Mouse (Mus musculus): ENCODE data around the gene Prpf8. TPM values are rescaled to one million over a fixed set of nuclear protein-coding genes. Genes with fewer than 3 reads are reported as not detected.

The Prpf8 gene
- polyA plus RNA-seq, 1 experiment: 64.2 TPM

GRCm38 (mm10) chr11:75443711-75444110, 42.9 kb upstream of the Prpf8 start:
- H3K27me3 ChIP-seq (ENCODE audit: control insufficient read depth, insufficient read depth, low read length): no peaks in the 10 kb centered on the region
- no peak overlapping the region for H3K27ac ChIP-seq (ENCODE audit: insufficient read depth, low read length)
- peaks cover 61% of the 10 kb centered on the region for H3K36me3 ChIP-seq (ENCODE audit: control insufficient read depth, insufficient read depth, low read length)
- H3K4me3 ChIP-seq (ENCODE audit: extremely low read depth, insufficient read depth, insufficient read length): no peak overlapping the region
- no peak for DNase-seq (ENCODE audit: low read depth in 1 of 2, low spot score in 2 of 2)
- TF ChIP-seq CTCF (IDR thresholded peaks at IDR 0.05; ENCODE audit: extremely low read depth, insufficient read depth, insufficient read length, insufficient replicate concordance): no peak
- no peak for TF ChIP-seq POLR2A (IDR thresholded peaks at IDR 0.05; ENCODE audit: low read depth, low read length)
- no peaks in the 10 kb centered on the region for H3K4me1 ChIP-seq (ENCODE audit: control insufficient read depth, insufficient read depth, insufficient read length)
- 95% methylated on average over 8 of the region's 8 CpGs for WGBS

GRCm38 (mm10) chr11:75448575-75448974, 38.0 kb upstream of the Prpf8 start:
- no peak for TF ChIP-seq POLR2A (IDR thresholded peaks at IDR 0.05; ENCODE audit: low read depth, low read length)
- TF ChIP-seq CTCF (IDR thresholded peaks at IDR 0.05; ENCODE audit: extremely low read depth, insufficient read depth, insufficient read length, insufficient replicate concordance): no peak
- H3K4me1 ChIP-seq (ENCODE audit: control insufficient read depth, insufficient read depth, insufficient read length): peaks cover 9% of the 10 kb centered on the region
- no peak overlapping the region for H3K27ac ChIP-seq (ENCODE audit: insufficient read depth, low read length)
- peaks cover 58% of the 10 kb centered on the region for H3K36me3 ChIP-seq (ENCODE audit: control insufficient read depth, insufficient read depth, low read length)
- 71% methylated on average over 3 of the region's 3 CpGs for WGBS
- H3K4me3 ChIP-seq (ENCODE audit: extremely low read depth, insufficient read depth, insufficient read length): no peak overlapping the region
- DNase-seq (ENCODE audit: low read depth in 1 of 2, low spot score in 2 of 2): no peak
- H3K27me3 ChIP-seq (ENCODE audit: control insufficient read depth, insufficient read depth, low read length): no peaks in the 10 kb centered on the region

GRCm38 (mm10) chr11:75449695-75450094, 36.9 kb upstream of the Prpf8 start:
- no peaks in the 10 kb centered on the region for H3K27me3 ChIP-seq (ENCODE audit: control insufficient read depth, insufficient read depth, low read length)
- H3K4me1 ChIP-seq (ENCODE audit: control insufficient read depth, insufficient read depth, insufficient read length): peaks cover 15% of the 10 kb centered on the region
- H3K36me3 ChIP-seq (ENCODE audit: control insufficient read depth, insufficient read depth, low read length): peaks cover 48% of the 10 kb centered on the region
- WGBS: 76% methylated on average over 7 of the region's 7 CpGs
- no peak overlapping the region for H3K27ac ChIP-seq (ENCODE audit: insufficient read depth, low read length)
- TF ChIP-seq CTCF (IDR thresholded peaks at IDR 0.05; ENCODE audit: extremely low read depth, insufficient read depth, insufficient read length, insufficient replicate concordance) (no peak), POLR2A (IDR thresholded peaks at IDR 0.05; ENCODE audit: low read depth, low read length) (no peak)
- no peak for DNase-seq (ENCODE audit: low read depth in 1 of 2, low spot score in 2 of 2)
- no peak overlapping the region for H3K4me3 ChIP-seq (ENCODE audit: extremely low read depth, insufficient read depth, insufficient read length)

GRCm38 (mm10) chr11:75450304-75450908, 36.2 kb upstream of the Prpf8 start:
- no peak for TF ChIP-seq CTCF (IDR thresholded peaks at IDR 0.05; ENCODE audit: extremely low read depth, insufficient read depth, insufficient read length, insufficient replicate concordance)
- TF ChIP-seq POLR2A (IDR thresholded peaks at IDR 0.05; ENCODE audit: low read depth, low read length): no peak
- Histone ChIP-seq H3K27me3 (ENCODE audit: control insufficient read depth, insufficient read depth, low read length) (no peaks in the 10 kb centered on the region), H3K36me3 (ENCODE audit: control insufficient read depth, insufficient read depth, low read length) (peaks cover 41% of the 10 kb centered on the region), H3K4me3 (ENCODE audit: extremely low read depth, insufficient read depth, insufficient read length) (no peak overlapping the region; the same call in 1 of the 2 replicates), H3K4me1 (ENCODE audit: control insufficient read depth, insufficient read depth, insufficient read length) (peaks cover 21% of the 10 kb centered on the region), H3K27ac (ENCODE audit: insufficient read depth, low read length) (peak overlapping the region; percentile 31; the same call in 1 of the 2 replicates)
- no peak for DNase-seq (ENCODE audit: low read depth in 1 of 2, low spot score in 2 of 2)
- 75% methylated on average over 8 of the region's 8 CpGs for WGBS

- H3K27me3 ChIP-seq (ENCODE audit: control insufficient read depth, insufficient read depth, low read length): no peaks in the 10 kb centered on the region
- 82% methylated on average over 15 of the region's 15 CpGs for WGBS
- peak overlapping the region; percentile 31; the same call in 1 of the 2 replicates for H3K27ac ChIP-seq (ENCODE audit: insufficient read depth, low read length)
- TF ChIP-seq POLR2A (IDR thresholded peaks at IDR 0.05; ENCODE audit: low read depth, low read length) (no peak), CTCF (IDR thresholded peaks at IDR 0.05; ENCODE audit: extremely low read depth, insufficient read depth, insufficient read length, insufficient replicate concordance) (no peak)
- DNase-seq (ENCODE audit: low read depth in 1 of 2, low spot score in 2 of 2): no peak
- H3K36me3 ChIP-seq (ENCODE audit: control insufficient read depth, insufficient read depth, low read length): peaks cover 36% of the 10 kb centered on the region
- no peak overlapping the region; the same call in 1 of the 2 replicates for H3K4me3 ChIP-seq (ENCODE audit: extremely low read depth, insufficient read depth, insufficient read length)
- peaks cover 21% of the 10 kb centered on the region for H3K4me1 ChIP-seq (ENCODE audit: control insufficient read depth, insufficient read depth, insufficient read length)
These were observed 35.7 kb upstream of the Prpf8 start for GRCm38 (mm10) chr11:75450936-75451335.

GRCm38 (mm10) chr11:75452081-75452480, 34.5 kb upstream of the Prpf8 start:
- no peak overlapping the region for H3K4me3 ChIP-seq (ENCODE audit: extremely low read depth, insufficient read depth, insufficient read length)
- peaks cover 26% of the 10 kb centered on the region for H3K4me1 ChIP-seq (ENCODE audit: control insufficient read depth, insufficient read depth, insufficient read length)
- WGBS: 93% methylated on average over 8 of the region's 8 CpGs
- TF ChIP-seq CTCF (IDR thresholded peaks at IDR 0.05; ENCODE audit: extremely low read depth, insufficient read depth, insufficient read length, insufficient replicate concordance): no peak
- no peak for TF ChIP-seq POLR2A (IDR thresholded peaks at IDR 0.05; ENCODE audit: low read depth, low read length)
- peaks cover 28% of the 10 kb centered on the region for H3K36me3 ChIP-seq (ENCODE audit: control insufficient read depth, insufficient read depth, low read length)
- H3K27me3 ChIP-seq (ENCODE audit: control insufficient read depth, insufficient read depth, low read length): no peaks in the 10 kb centered on the region
- no peak overlapping the region for H3K27ac ChIP-seq (ENCODE audit: insufficient read depth, low read length)
- no peak for DNase-seq (ENCODE audit: low read depth in 1 of 2, low spot score in 2 of 2)

- Histone ChIP-seq H3K36me3 (ENCODE audit: control insufficient read depth, insufficient read depth, low read length) (peaks cover 21% of the 10 kb centered on the region), H3K4me3 (ENCODE audit: extremely low read depth, insufficient read depth, insufficient read length) (no peak overlapping the region), H3K27ac (ENCODE audit: insufficient read depth, low read length) (no peak overlapping the region), H3K27me3 (ENCODE audit: control insufficient read depth, insufficient read depth, low read length) (no peaks in the 10 kb centered on the region), H3K4me1 (ENCODE audit: control insufficient read depth, insufficient read depth, insufficient read length) (peaks cover 28% of the 10 kb centered on the region)
- 95% methylated on average over 31 of the region's 31 CpGs for WGBS
- no peak for DNase-seq (ENCODE audit: low read depth in 1 of 2, low spot score in 2 of 2)
- no peak for TF ChIP-seq POLR2A (IDR thresholded peaks at IDR 0.05; ENCODE audit: low read depth, low read length)
- TF ChIP-seq CTCF (IDR thresholded peaks at IDR 0.05; ENCODE audit: extremely low read depth, insufficient read depth, insufficient read length, insufficient replicate concordance): no peak
These were observed 33.6 kb upstream of the Prpf8 start for GRCm38 (mm10) chr11:75452812-75453557.
